Mouse (Mus musculus): ENCODE results near the gene Rac3.

DNA sequence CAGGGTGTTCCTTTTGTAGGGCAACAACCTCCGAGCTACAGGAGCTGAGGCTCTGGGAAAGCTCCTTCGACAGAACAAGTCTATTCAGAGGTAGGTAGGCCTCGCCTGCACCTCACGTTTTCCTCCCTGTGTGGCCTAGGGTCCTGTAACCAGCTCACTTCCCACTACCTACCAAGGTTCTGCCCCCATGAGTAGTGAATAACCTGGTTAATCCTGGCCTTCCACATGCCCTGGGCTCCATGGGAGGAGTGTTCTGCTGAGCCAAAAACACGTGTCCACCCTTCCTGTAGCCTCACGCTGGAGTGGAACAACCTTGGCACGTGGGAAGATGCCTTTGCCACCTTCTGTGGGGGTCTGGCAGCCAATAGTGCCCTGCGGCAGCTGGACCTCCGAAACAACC lies 6.1 kb upstream of the Rac3 start:
- TF ChIP-seq CTCF (IDR thresholded peaks at IDR 0.05; ENCODE audit: control insufficient read depth, insufficient read depth, insufficient read length) (no peak), MYOG (IDR thresholded peaks at IDR 0.05; ENCODE audit: control insufficient read depth, extremely low read depth, insufficient read length) (no peak), MYOD1 (IDR thresholded peaks at IDR 0.05; ENCODE audit: control insufficient read depth, insufficient read length, low read depth) (no peak), MAX (IDR thresholded peaks at IDR 0.05) (no peak), USF1 (IDR thresholded peaks at IDR 0.05; ENCODE audit: low read depth) (no peak), CEBPB (IDR thresholded peaks at IDR 0.05; ENCODE audit: low read depth) (no peak), FOSL1 (IDR thresholded peaks at IDR 0.05; ENCODE audit: insufficient read depth, low read length, poor library complexity, severe bottlenecking) (no peak)

Data from C2C12 (cell line).